Mouse (Mus musculus) heart, postnatal 14 days (tissue): ENCODE data around the gene Cdk10. TPM values are rescaled to one million over a fixed set of nuclear protein-coding genes. Genes with fewer than 3 reads are reported as not detected.
"Not testable (repeated sequence)": the region's sequence is repeated elsewhere in the genome, so short reads cannot be mapped to it uniquely, and the experiment has no call there.

Source experiments
- DNase-seq, 2 experiments: peaks; one replicate each; pipeline ENCODE4 v3.0.0; 2021 to 2022
- intact Hi-C: fragments of 180-260 bp; cut with DNase I; formaldehyde crosslinking; loops from one replicate; pipeline ENCODE4 v1.15.1; 2025
- total RNA-seq, 2 experiments: library from RNA; stranded (reverse); gene quantifications; 2 replicates each; pipeline ENCODE4 v1.2.3; 2021

Cdk10 gene
- total RNA-seq, 2 experiments from 2014 or later, result 22.5 to 23.8 TPM

DNA sequence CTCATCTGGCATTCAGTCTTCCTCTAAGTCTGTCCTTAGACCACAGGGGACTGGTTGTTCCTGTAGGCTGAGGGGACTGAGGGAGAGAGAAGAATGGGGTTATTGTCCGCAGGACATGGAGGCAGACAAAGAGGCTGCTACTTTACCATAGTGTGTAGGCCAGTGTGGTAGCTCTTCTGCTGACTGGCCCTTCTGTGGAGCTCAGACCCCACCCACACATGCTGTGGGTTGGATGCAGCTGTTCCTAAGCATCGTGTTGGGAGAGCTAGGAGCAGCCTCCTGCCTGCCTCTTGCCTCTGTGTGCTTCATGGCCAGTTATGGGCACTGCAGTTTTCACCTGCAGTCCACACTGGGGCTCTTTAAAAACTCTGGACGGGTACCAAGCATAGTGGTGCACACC, 32.5 kb downstream of the Cdk10 start:
- DNase-seq, result no peak
- intact Hi-C loops, result no loop called here

DNA sequence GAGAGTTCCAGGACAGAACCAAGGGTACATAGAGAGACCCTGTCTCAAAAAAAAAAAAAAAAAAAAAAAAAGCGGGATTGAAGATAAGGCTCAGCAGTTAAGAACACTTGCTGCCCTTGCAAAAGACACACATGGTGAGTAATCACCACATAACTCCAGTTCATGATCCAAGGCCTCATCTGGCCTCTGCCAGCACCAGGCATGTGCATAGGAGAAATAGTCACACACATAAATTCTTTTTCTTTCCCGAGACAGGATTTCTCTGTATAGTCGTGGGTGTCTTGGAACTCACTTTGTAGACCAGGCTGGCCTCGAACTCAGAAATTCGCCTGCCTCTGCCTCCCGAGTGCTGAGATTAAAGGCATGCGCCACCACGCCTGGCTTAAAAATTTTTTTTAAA, 33.0 kb downstream of the Cdk10 start:
- intact Hi-C loops, result not testable (repeated sequence)

DNA sequence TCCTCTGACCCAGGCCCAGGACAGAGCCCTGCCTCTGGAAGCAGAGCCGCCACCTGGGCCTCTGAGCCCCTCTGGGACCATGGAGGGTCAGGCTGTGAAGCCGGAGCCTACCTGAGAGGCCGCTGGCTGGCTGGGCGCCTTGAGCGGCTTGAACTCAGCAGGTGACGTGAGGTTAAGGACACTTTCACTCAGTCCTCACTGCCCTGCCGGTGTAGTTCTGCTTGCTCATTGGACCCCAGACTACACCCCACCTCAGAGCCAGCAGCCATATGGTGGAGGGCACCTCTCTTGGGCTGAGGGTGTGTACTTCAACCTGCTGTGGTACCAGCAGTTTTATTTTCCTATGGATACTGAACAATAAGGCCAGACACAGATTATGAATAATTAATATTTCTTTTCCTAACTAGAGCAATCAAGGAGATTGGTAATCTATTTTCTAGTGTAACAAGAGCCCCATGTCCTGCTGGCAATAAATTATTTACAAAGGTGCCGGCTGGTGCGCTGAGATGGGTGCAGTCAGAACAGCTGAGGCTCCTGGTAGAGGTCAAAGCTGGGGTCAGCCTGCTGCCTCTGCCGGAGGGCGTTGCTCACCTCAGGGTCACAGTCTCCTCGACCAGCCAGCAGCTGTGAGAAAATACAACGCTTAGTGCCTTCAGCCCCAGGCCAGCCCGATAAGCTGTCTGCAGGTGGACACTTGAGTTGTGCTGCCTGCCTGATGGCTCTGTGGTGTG, 43.4 kb downstream of the Cdk10 start:
- intact Hi-C loops, result no loop called here
- no peak for DNase-seq

More for the DNA sequence above, 33.0 kb downstream of the Cdk10 start:
- not testable (repeated sequence) for DNase-seq

DNA sequence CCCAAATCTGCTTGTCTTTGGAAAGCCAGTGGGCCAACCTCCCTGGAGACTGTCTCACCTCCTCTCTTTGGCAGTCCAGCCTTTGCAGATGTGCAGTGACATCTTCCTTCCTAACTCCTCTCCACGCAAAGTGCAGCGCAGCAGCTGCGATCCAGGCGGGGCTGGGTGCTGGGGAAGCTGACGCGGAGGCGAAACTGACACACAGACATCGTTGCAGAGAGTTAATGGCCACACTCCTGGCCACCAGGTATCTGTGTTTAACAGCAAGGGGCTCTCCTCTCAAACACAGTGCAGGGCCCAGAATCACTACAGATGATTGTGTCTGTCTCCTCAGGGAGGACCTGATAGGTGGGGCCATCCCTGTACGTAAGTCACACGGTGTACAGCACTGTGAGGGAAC, 46.5 kb downstream of the Cdk10 start:
- no peak for DNase-seq
- intact Hi-C loops, result no loop called here

DNA sequence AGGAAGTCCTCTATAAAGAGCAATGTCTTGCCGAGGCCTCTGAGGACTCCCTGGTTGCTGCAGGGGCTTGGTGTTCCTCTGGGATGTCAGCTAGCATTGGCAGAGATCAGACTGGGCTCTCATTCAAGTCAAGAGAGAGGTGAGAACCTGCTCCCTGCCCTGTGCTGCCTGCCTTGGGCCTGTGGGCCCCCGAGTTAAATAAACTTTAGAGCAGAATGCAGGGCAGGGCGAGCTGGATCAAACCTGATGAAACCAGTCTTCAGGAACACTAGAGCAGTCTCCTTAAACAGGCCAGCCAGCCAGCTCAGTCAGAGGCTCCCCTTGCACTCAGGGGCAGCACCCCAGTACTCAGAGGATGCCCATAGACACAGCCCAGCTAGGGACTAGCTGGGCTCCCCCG, 47.3 kb downstream of the Cdk10 start:
- intact Hi-C loops, result no loop called here
- no peak for DNase-seq

DNA sequence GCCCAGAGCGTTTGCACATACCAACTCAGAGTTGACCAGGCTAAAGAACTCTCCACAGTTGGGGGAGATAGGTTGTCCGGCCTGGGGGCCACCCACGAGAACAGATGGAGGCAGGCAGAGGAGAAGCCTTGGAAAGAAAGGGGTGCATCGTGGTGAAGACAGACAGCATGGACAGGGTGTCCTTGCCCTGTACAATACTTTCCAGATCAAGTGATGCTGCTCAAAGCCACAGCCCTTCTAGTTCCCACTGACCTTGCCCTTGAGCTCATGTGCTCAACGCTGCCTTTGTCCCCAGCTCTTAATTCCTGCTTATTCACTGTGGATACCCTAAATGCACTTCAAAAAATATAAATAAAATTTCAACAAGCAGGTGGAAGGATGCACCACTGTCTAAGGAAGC, 49.8 kb downstream of the Cdk10 start:
- no peak for DNase-seq
- intact Hi-C loops, result no loop called here

DNA sequence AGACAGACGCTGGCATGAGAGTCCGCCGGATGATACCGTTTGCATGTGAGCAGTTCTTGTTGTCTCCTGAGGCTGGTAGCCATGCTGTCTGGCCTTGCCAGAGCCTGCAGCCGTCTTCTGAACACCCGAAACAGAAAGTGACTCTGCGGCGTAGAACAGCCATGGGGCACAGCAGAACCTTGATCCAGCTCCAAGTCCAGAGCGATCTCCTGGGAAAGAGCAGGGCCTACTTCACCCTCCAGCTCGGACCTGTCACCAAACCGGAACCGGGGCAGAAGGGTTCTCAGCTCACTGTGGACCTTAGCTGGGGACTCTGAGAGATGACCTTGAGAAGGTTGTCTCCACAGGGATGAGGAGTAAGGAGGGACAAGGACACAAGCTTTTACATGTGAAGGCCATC, 50.5 kb downstream of the Cdk10 start:
- intact Hi-C loops, result no loop called here
- no peak for DNase-seq

DNA sequence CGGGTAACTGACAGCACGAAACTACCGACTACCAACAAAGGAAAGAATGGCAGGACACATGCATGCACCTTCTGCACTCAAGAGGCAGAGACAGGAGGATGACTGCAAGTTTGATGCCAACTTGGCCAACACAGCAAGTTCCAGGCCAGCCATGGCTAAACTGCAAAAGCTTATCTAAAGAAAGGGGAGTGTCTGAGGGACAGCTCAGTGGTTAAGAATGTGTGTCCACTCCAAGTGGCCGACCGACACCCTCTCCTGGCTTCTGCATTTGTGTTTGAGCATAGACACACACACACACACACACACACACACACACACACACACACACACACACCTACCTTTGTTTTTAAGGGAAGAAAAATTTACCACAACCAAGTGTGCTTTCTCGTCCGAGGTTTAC, 53.8 kb downstream of the Cdk10 start:
- no peak for DNase-seq
- intact Hi-C loops, result no loop called here

DNA sequence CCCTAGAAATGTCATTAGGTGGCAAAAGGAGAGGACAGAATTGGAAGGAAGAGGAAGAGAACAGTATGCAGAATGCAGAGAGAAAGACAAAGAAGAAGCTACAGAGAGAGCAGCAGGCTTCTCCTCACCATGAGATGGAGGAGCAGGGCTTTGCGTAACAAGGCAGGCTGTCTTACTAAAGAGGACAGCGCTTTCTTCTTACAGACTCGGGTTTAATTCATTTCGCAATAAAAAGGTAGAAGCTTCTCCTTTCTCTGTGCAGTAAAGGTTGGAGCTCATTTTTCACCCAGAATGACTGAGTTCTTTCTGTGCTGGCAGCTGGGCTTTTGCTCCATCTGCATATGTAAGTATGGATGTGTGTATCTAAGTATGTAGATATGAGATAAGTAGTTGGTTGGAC, 55.2 kb downstream of the Cdk10 start:
- intact Hi-C loops, result no loop called here

DNA sequence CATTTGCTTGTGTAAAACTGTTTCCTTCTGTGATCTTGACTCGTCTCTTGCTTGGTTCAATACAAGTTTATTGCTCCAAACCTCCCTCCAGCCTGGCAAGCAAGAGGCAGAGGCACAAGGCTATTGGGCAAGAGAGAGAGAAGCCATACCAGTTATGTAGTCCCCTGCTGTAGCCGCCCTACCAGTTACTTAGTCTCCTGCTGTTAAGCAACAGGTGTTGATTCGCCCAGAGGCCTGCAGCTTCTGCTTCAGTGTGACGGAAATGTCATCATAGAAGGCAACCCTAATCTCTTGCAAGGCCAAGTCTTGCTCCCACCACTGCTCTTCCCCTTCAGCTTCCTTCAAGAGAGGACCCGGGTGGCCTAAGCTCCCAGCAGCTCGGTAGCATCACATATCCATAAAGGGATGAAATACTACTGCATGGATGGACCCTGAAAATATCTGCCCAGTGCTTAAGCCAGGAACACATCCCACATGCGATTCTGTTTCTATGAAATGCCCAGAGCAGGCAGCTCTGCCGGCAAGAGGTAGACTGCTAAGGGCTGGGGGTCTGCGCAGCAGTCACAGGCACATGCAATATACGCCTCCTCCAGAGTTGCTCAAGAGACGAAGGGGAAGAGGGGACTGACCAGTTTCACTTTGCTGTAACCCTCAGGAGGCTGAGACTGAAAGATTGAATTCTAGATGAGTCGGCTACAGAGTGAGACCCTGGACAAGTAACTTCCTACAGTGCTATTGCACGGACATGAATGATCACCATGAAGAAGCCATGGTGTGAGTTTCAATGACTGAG, 55.9 kb downstream of the Cdk10 start:
- no peak for DNase-seq
- intact Hi-C loops, result no loop called here

More for the DNA sequence above, 55.2 kb downstream of the Cdk10 start:
- DNase-seq, result no peak

Other genes with a start within 250 kb of the Cdk10 start
- gene Ankrd11, start 182.6 kb upstream of the Cdk10 start, total RNA-seq, result 10 to 100 TPM; 75.3 to 80.8 TPM
- gene Spg7, start 161.9 kb upstream of the Cdk10 start, total RNA-seq, result 10 to 100 TPM; 75.5 to 76.9 TPM
- 100 to 1,000 TPM; 426 to 446 TPM for gene Rpl13, start 122.5 kb upstream of the Cdk10 start, total RNA-seq
- gene Cpne7, start 107.5 kb upstream of the Cdk10 start, total RNA-seq, result under 1 TPM; 0.31 to 0.39 TPM
- gene Sult5a1, start 66.5 kb upstream of the Cdk10 start, total RNA-seq, result 1 to 10 TPM; 1.2 to 2.1 TPM
- gene Dpep1, start 38.6 kb upstream of the Cdk10 start, total RNA-seq, result 10 to 100 TPM; 28.6 to 43.2 TPM
- 10 to 100 TPM; 50.1 to 64.3 TPM for gene Chmp1a, start 12.1 kb upstream of the Cdk10 start, total RNA-seq
- gene Spata33, start 12.0 kb upstream of the Cdk10 start, total RNA-seq, result 10 to 100 TPM; 38.4 to 45.7 TPM
- gene Spata2l, start 11.4 kb downstream of the Cdk10 start, total RNA-seq, result 1 to 10 TPM; 6.5 to 6.9 TPM
- 10 to 100 TPM; 15.7 to 16.6 TPM for gene Zfp276, start 29.4 kb downstream of the Cdk10 start, total RNA-seq
- 10 to 100 TPM; 23.1 to 29.1 TPM for gene Vps9d1, start 29.5 kb downstream of the Cdk10 start, total RNA-seq
- gene Fanca, start 93.7 kb downstream of the Cdk10 start, total RNA-seq, result 1 to 10 TPM; 2.1 to 5.4 TPM
- under 1 TPM; 0.24 to 0.32 TPM for gene Spire2, start 107.9 kb downstream of the Cdk10 start, total RNA-seq
- gene Tcf25, start 148.9 kb downstream of the Cdk10 start, total RNA-seq, result 100 to 1,000 TPM; 136 to 149 TPM
- gene Mc1r, start 182.3 kb downstream of the Cdk10 start, total RNA-seq, result not detected
- gene Tubb3, start 186.6 kb downstream of the Cdk10 start, total RNA-seq, result under 1 TPM; 0.61 to 0.67 TPM
- 10 to 100 TPM; 45.8 to 50.8 TPM for gene Def8, start 198.7 kb downstream of the Cdk10 start, total RNA-seq